Mouse (Mus musculus): ENCODE data around the gene Gpr37l1.
"Not testable (repeated sequence)": the region's sequence is repeated elsewhere in the genome, so short reads cannot be mapped to it uniquely, and the experiment has no call there.

The Gpr37l1 gene

DNA sequence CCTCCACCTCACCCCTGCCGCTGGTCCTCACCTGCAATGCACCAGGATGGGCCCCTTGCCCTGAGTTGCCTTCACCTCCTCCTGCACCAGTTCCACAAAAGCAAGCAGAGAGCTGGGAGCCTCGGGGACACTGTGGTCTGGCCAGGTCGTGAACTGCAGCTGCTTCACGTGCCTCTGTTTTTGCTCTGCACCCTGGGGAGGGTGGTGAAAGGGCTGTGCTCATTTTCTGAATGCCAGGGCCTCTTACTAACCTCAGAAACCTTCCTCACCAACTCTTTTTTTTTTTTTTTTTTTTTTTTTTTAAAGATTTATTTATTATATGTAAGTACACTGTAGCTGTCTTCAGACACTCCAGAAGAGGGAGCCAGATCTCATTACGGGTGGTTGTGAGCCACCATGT lies 56.2 kb downstream of the Gpr37l1 start:
- not testable (repeated sequence) for DNase-seq
